Mouse (Mus musculus) v-Abl transformed pro-B cells (cell line): ENCODE data around the gene Sidt2.

ENCODE experiments used
- in situ Hi-C, 2 experiments: fragments of 400-800 bp; cut with MboI; formaldehyde crosslinking; loops; one replicate each; pipeline ENCODE4 v1.15.1; 2025; ENCODE audit not compliant: unreplicated experiment in 2 of 2

The Sidt2 gene

GRCm38 (mm10) chr9:45919895-45920294 is 35.2 kb downstream of the Sidt2 start:
- in situ Hi-C loops = loop anchor here in 1 of 2 experiments (10.0 kb wide), 1 partner anchor 325 kb away; the partner anchor contains the start of gene Apoa4

GRCm38 (mm10) chr9:45917041-45917934 is 37.8 kb downstream of the Sidt2 start:
- in situ Hi-C loops = loop anchor here in 1 of 2 experiments (10.0 kb wide), 1 partner anchor 328 kb away; the partner anchor contains the start of gene Apoa4

- in situ Hi-C loops = loop anchor here in 1 of 2 experiments (10.0 kb wide), 1 partner anchor 329 kb away; the partner anchor contains the start of gene Apoa4
These were observed 39.4 kb downstream of the Sidt2 start for GRCm38 (mm10) chr9:45915659-45916058.

- in situ Hi-C loops = loop anchor here (5.0 to 10.0 kb wide), 3 partner anchors 281 to 341 kb away; partner anchors contain the start of gene Apoa4 (in 1 of the 2)
These were observed 43.4 kb downstream of the Sidt2 start for GRCm38 (mm10) chr9:45911673-45912072.

- in situ Hi-C loops = loop anchor here (5.0 to 10.0 kb wide), 3 partner anchors 281 to 341 kb away; partner anchors contain the start of gene Apoa4 (in 1 of the 2)
These were observed 44.1 kb downstream of the Sidt2 start for GRCm38 (mm10) chr9:45910995-45911394.

- in situ Hi-C loops = no loop called here
These were observed 48.0 kb downstream of the Sidt2 start for GRCm38 (mm10) chr9:45907078-45907428.

- in situ Hi-C loops = no loop called here
These were observed 48.5 kb downstream of the Sidt2 start, which contains the start of the genes Pcsk7 and Rnf214 for GRCm38 (mm10) chr9:45906355-45907077. Pcsk7 (plus strand) TSS chr9:45906497. Rnf214 (minus strand) TSS chr9:45906911.

- in situ Hi-C loops = no loop called here
These were observed 49.2 kb downstream of the Sidt2 start for GRCm38 (mm10) chr9:45905811-45906237.

- in situ Hi-C loops = no loop called here
These were observed 49.9 kb downstream of the Sidt2 start for GRCm38 (mm10) chr9:45905196-45905595.

GRCm38 (mm10) chr9:45893681-45894080 is 61.4 kb downstream of the Sidt2 start:
- in situ Hi-C loops = loop anchor here in 1 of 2 experiments (25.0 kb wide), 1 partner anchor 306 kb away; no protein-coding TSS in a partner anchor
